Comparison of ENCODE assay signal across 13 mouse cellular contexts in genomic region chr11:67648651-67649407, GRCm38 (mm10). TPM values are rescaled to one million over a fixed set of nuclear protein-coding genes. Genes with fewer than 3 reads are reported as not detected.
DNase-seq lines count a peak whose midpoint lies in the region; ATAC-seq lines count a peak whose summit lies in the region.
"Had no signal": no experiment of that assay in that cellular context is flagged by ENCODE, and none has a peak within 500 bp of the region (broad histone marks: within the 10 kb centered on the region; RNA-seq: fewer than 3 reads in every experiment).

No protein-coding gene starts in this region.

- H3K9ac ChIP-seq in neural tube, embryonic 14.5 days (replicated peaks; ENCODE audit: low read depth, low read length) = 0 out of 2 replicates have a peak overlapping the region, but pooled peaks have one; percentile 16
- no peak overlapping the region for H3K9ac ChIP-seq in neural tube, embryonic 15.5 days (replicated peaks)

- H3K4me3 ChIP-seq in neural tube, embryonic 14.5 days (ENCODE audit: low read depth, low read length) = no peak overlapping the region
- H3K4me3 ChIP-seq in neural tube, embryonic 15.5 days (replicated peaks) = no peak overlapping the region
- H3K4me3 ChIP-seq: hindbrain, embryonic 10.5 days had no signal

- no peak for ATAC-seq in neural tube, embryonic 14.5 days (ENCODE audit: low read depth)
- no peak for ATAC-seq in neural tube, embryonic 15.5 days (ENCODE audit: low FRiP score)

- no peaks in the 10 kb centered on the region for H3K27me3 ChIP-seq in neural tube, embryonic 14.5 days (ENCODE audit: control insufficient read depth, insufficient read depth, low read length)
- no peaks in the 10 kb centered on the region for H3K27me3 ChIP-seq in neural tube, embryonic 15.5 days (replicated peaks)

- H3K9me3 ChIP-seq in neural tube, embryonic 14.5 days (ENCODE audit: control insufficient read depth, low read length) = no peaks in the 10 kb centered on the region
- no peaks in the 10 kb centered on the region for H3K9me3 ChIP-seq in neural tube, embryonic 15.5 days (replicated peaks)
- H3K9me3 ChIP-seq: hindbrain, embryonic 10.5 days had no signal

- no peak overlapping the region for H3K27ac ChIP-seq in neural tube, embryonic 14.5 days (ENCODE audit: low read depth, low read length)
- no peak overlapping the region for H3K27ac ChIP-seq in neural tube, embryonic 15.5 days (replicated peaks)
- H3K27ac ChIP-seq: hindbrain, embryonic 10.5 days had no signal

- H3K4me2 ChIP-seq in neural tube, embryonic 14.5 days (ENCODE audit: low read depth, low read length) = no peak overlapping the region
- no peak overlapping the region for H3K4me2 ChIP-seq in neural tube, embryonic 15.5 days

- DNase-seq in gastrocnemius, adult 18-20 months (ENCODE audit: low spot score) = peak; percentile 28
- DNase-seq in gastrocnemius, postnatal 25 days = no peak
- DNase-seq in heart, postnatal 4 days = peak; percentile 31
- peak; percentile 57 for DNase-seq in right cerebral cortex, postnatal 25 days
- DNase-seq in MN1 (ENCODE audit: low spot score) = no peak
- DNase-seq in adrenal gland, postnatal 25 days = no peak
- DNase-seq: thymus, adult 2 months had no signal

- 78% methylated on average over 11 of the region's 11 CpGs for WGBS in neural tube, embryonic 14.5 days
- 74% methylated on average over 11 of the region's 11 CpGs for WGBS in neural tube, embryonic 15.5 days

- 0 out of 2 replicates have a peak, but pooled peaks cover 5% of the 10 kb centered on the region for H3K4me1 ChIP-seq in neural tube, embryonic 14.5 days (ENCODE audit: control insufficient read depth, insufficient read depth, low read length)
- peaks cover 15% of the 10 kb centered on the region for H3K4me1 ChIP-seq in neural tube, embryonic 15.5 days

- no peaks in the 10 kb centered on the region for H3K36me3 ChIP-seq in neural tube, embryonic 14.5 days (ENCODE audit: control insufficient read depth, insufficient read depth, low read length)
- no peaks in the 10 kb centered on the region for H3K36me3 ChIP-seq in neural tube, embryonic 15.5 days
- H3K36me3 ChIP-seq: hindbrain, embryonic 10.5 days had no signal

RNA-seq across cellular contexts. Expression of gene Rcvrn, which starts 46.3 kb away (rescaled TPM):
- total RNA-seq in gastrocnemius, adult 18-20 months (2021) = under 1 TPM in 1 of 2 experiments, not detected in 1; 0.21 TPM
- under 1 TPM in 1 of 2 experiments, not detected in 1; 0.27 TPM for total RNA-seq in gastrocnemius, postnatal 25 days (2021)
- not detected in 2 replicates for polyA plus RNA-seq in neural tube, embryonic 14.5 days (2014; fragmentation: Nextera tagmentation; extraction: Ambion mirVana)
- polyA plus RNA-seq in neural tube, embryonic 15.5 days (2015; fragmentation: Nextera tagmentation; extraction: Ambion mirVana) = not detected in 2 replicates
- under 1 TPM in 1 of 2 experiments, not detected in 1; 0.26 TPM for total RNA-seq in heart, postnatal 4 days (2021)
- not detected in 2 replicates for total RNA-seq in adrenal gland, postnatal 25 days (2021)
- total RNA-seq: monocyte, adult 5-6 weeks had no signal
- polyA plus RNA-seq: hindbrain, embryonic 10.5 days; large intestine, adult 2 months; liver, embryonic 16.5 days had no signal

Comparison
In these comparisons a context has a peak if more than half of its experiments do, and no peak if none do; other contexts are left out.
1. DNase-seq: peak in gastrocnemius, adult 18-20 months (single experiment), heart, postnatal 4 days (single experiment) and right cerebral cortex, postnatal 25 days (single experiment); none in gastrocnemius, postnatal 25 days (single experiment), MN1 (single experiment) and adrenal gland, postnatal 25 days (single experiment).